Mouse (Mus musculus) forebrain, embryonic 16.5 days (tissue): ENCODE results near the gene Smarcad1. TPM values are rescaled to one million over a fixed set of nuclear protein-coding genes. Genes with fewer than 3 reads are reported as not detected.

Experiments used
- ATAC-seq: fragments of 200-750 bp; cut with Nextera tagmentation; 2 replicates; pipeline ENCODE4 v1.8.0; 2017; ENCODE audit warnings: mild to moderate bottlenecking, moderate library complexity
- H3K27ac ChIP-seq: fragments of 300-500 bp; sonication (generic); 2 replicates; pipeline ENCODE4 v1.5.1; 2014; ENCODE audit warnings: low read length, control low read depth
- H3K27me3 ChIP-seq: fragments of 300-500 bp; sonication (generic); replicated peaks from 2 replicates; pipeline ENCODE4 v1.6.1; 2014; ENCODE audit warnings: low read length; ENCODE audit not compliant: control insufficient read depth, insufficient read depth
- H3K36me3 ChIP-seq: fragments of 300-500 bp; sonication (generic); 2 replicates; pipeline ENCODE4 v1.6.1; 2014; ENCODE audit not compliant: control insufficient read depth, insufficient read depth
- H3K4me1 ChIP-seq: fragments of 300-500 bp; sonication (generic); replicated peaks from 2 replicates; pipeline ENCODE4 v1.6.1; 2014; ENCODE audit warnings: low read length; ENCODE audit not compliant: control insufficient read depth, insufficient read depth
- H3K4me2 ChIP-seq: fragments of 300-500 bp; sonication (generic); 2 replicates; pipeline ENCODE4 v1.6.1; 2014; ENCODE audit warnings: mild to moderate bottlenecking, low read length, control low read depth
- H3K4me3 ChIP-seq: fragments of 300-500 bp; sonication (generic); replicated peaks from 2 replicates; pipeline ENCODE4 v1.5.1; 2014; ENCODE audit warnings: mild to moderate bottlenecking, low read length, control low read depth
- H3K9ac ChIP-seq: fragments of 300-500 bp; sonication (generic); replicated peaks from 2 replicates; pipeline ENCODE4 v1.6.1; 2014; ENCODE audit warnings: low read depth, low read length, control low read depth
- H3K9me3 ChIP-seq: fragments of 300-500 bp; sonication (generic); 2 replicates; pipeline ENCODE4 v1.6.1; 2016; ENCODE audit warnings: low read length; ENCODE audit not compliant: control insufficient read depth
- WGBS: fragments of 180-500 bp; shearing (Covaris S2); extraction: QIAGEN DNeasy Blood & Tissue Kit; methylation state at CpG from one replicate; pipeline ENCODE4 v1.1.7; 2014; 5-methylcytosine and 5-hydroxymethylcytosine counted together
- polyA plus RNA-seq: library from polyadenylated mRNA; unstranded; fragments of >200 nt; fragmentation: Nextera tagmentation; extraction: Ambion mirVana; gene quantifications from 2 replicates; pipeline ENCODE4 v1.2.1, GENCODE M21; 2015

Smarcad1 gene
- polyA plus RNA-seq, 1 experiment from 2014 or later = 92.0 TPM

GRCm38 (mm10) chr6:65138243-65138642 lies 95.9 kb downstream of the Smarcad1 start:
- 24% methylated on average over 1 of the region's 1 CpGs for WGBS
- no peaks in the 10 kb centered on the region for H3K27me3 ChIP-seq
- peak; percentile 58; the same call in 1 of the 2 replicates for ATAC-seq
- no peaks in the 10 kb centered on the region for H3K9me3 ChIP-seq
- no peak overlapping the region for H3K4me2 ChIP-seq
- no peaks in the 10 kb centered on the region for H3K36me3 ChIP-seq
- no peak overlapping the region for H3K4me3 ChIP-seq
- H3K27ac ChIP-seq = no peak overlapping the region
- peaks cover 11% of the 10 kb centered on the region for H3K4me1 ChIP-seq
- H3K9ac ChIP-seq = no peak overlapping the region

- Histone ChIP-seq H3K27ac (no peak overlapping the region), H3K4me1 (peaks cover 16% of the 10 kb centered on the region), H3K4me2 (no peak overlapping the region), H3K36me3 (no peaks in the 10 kb centered on the region), H3K9ac (no peak overlapping the region), H3K4me3 (no peak overlapping the region), H3K9me3 (no peaks in the 10 kb centered on the region), H3K27me3 (no peaks in the 10 kb centered on the region)
- 22% methylated on average over 5 of the region's 5 CpGs for WGBS
- ATAC-seq = 0 out of 2 replicates have a peak, but pooled peaks have one; percentile 23
Measured at GRCm38 (mm10) chr6:65140082-65140749, 97.8 kb downstream of the Smarcad1 start.

GRCm38 (mm10) chr6:65140750-65141243 lies 98.4 kb downstream of the Smarcad1 start:
- H3K4me3 ChIP-seq = no peak overlapping the region
- no peaks in the 10 kb centered on the region for H3K27me3 ChIP-seq
- H3K36me3 ChIP-seq = no peaks in the 10 kb centered on the region
- H3K9ac ChIP-seq = no peak overlapping the region
- no peak overlapping the region for H3K4me2 ChIP-seq
- 0 out of 2 replicates have a peak, but pooled peaks have one; percentile 13 for ATAC-seq
- 52% methylated on average over 6 of the region's 6 CpGs for WGBS
- H3K4me1 ChIP-seq = peaks cover 16% of the 10 kb centered on the region
- no peaks in the 10 kb centered on the region for H3K9me3 ChIP-seq
- no peak overlapping the region for H3K27ac ChIP-seq

GRCm38 (mm10) chr6:65142316-65142715 lies 99.9 kb downstream of the Smarcad1 start:
- no peak overlapping the region for H3K27ac ChIP-seq
- H3K4me1 ChIP-seq = peaks cover 14% of the 10 kb centered on the region
- H3K9me3 ChIP-seq = no peaks in the 10 kb centered on the region
- no peak for ATAC-seq
- H3K9ac ChIP-seq = no peak overlapping the region
- no peaks in the 10 kb centered on the region for H3K36me3 ChIP-seq
- H3K4me2 ChIP-seq = no peak overlapping the region
- 88% methylated on average over 1 of the region's 1 CpGs for WGBS
- no peaks in the 10 kb centered on the region for H3K27me3 ChIP-seq
- H3K4me3 ChIP-seq = no peak overlapping the region

- Histone ChIP-seq H3K27ac (no peak within 1 kb of the TSS), H3K4me3 (no peak within 1 kb of the TSS), H3K9ac (no peak within 1 kb of the TSS), H3K9me3 (no peaks in the 10 kb centered on the region), H3K27me3 (no peaks in the 10 kb centered on the region), H3K36me3 (no peaks in the 10 kb centered on the region), H3K4me2 (peak within 1 kb of the TSS; percentile 7; the same call in 1 of the 2 replicates), H3K4me1 (peaks cover 7% of the 10 kb centered on the region; the same call in 1 of the 2 replicates)
- 32% methylated on average over 16 of the region's 16 CpGs for WGBS
- 0 out of 2 replicates have a peak, but pooled peaks have one; percentile 15 for ATAC-seq
Measured at GRCm38 (mm10) chr6:65144621-65145205, 102.3 kb downstream of the Smarcad1 start, which contains the start of gene Hpgds. Gene Hpgds (minus strand): TSS chr6:65144908.

- H3K4me2 ChIP-seq = no peak overlapping the region
- no peak for ATAC-seq
- H3K27me3 ChIP-seq = no peaks in the 10 kb centered on the region
- H3K27ac ChIP-seq = no peak overlapping the region
- 95% methylated on average over 4 of the region's 4 CpGs for WGBS
- H3K36me3 ChIP-seq = no peaks in the 10 kb centered on the region
- peaks cover 5% of the 10 kb centered on the region; the same call in 1 of the 2 replicates for H3K4me1 ChIP-seq
- H3K9me3 ChIP-seq = no peaks in the 10 kb centered on the region
- no peak overlapping the region for H3K9ac ChIP-seq
- no peak overlapping the region for H3K4me3 ChIP-seq
Measured at GRCm38 (mm10) chr6:65146363-65146762, 104.0 kb downstream of the Smarcad1 start.

GRCm38 (mm10) chr6:65150703-65151102 lies 108.3 kb downstream of the Smarcad1 start:
- Histone ChIP-seq H3K9ac (no peak overlapping the region), H3K27ac (no peak overlapping the region), H3K4me1 (no peaks in the 10 kb centered on the region), H3K4me3 (no peak overlapping the region), H3K27me3 (no peaks in the 10 kb centered on the region), H3K4me2 (no peak overlapping the region), H3K9me3 (no peaks in the 10 kb centered on the region), H3K36me3 (no peaks in the 10 kb centered on the region)
- WGBS = 14% methylated on average over 22 of the region's 22 CpGs
- no peak for ATAC-seq

GRCm38 (mm10) chr6:65153570-65153969 lies 111.2 kb downstream of the Smarcad1 start:
- Histone ChIP-seq H3K36me3 (no peaks in the 10 kb centered on the region), H3K9ac (no peak overlapping the region), H3K4me1 (no peaks in the 10 kb centered on the region), H3K4me3 (no peak overlapping the region), H3K9me3 (no peaks in the 10 kb centered on the region), H3K27ac (no peak overlapping the region), H3K27me3 (no peaks in the 10 kb centered on the region), H3K4me2 (no peak overlapping the region)
- 78% methylated on average over 3 of the region's 3 CpGs for WGBS
- no peak for ATAC-seq

- no peaks in the 10 kb centered on the region for H3K4me1 ChIP-seq
- H3K9me3 ChIP-seq = no peaks in the 10 kb centered on the region
- no peak overlapping the region for H3K4me2 ChIP-seq
- H3K27ac ChIP-seq = no peak overlapping the region
- no peak overlapping the region for H3K9ac ChIP-seq
- 95% methylated on average over 4 of the region's 4 CpGs for WGBS
- no peak for ATAC-seq
- H3K27me3 ChIP-seq = no peaks in the 10 kb centered on the region
- H3K36me3 ChIP-seq = no peaks in the 10 kb centered on the region
- no peak overlapping the region for H3K4me3 ChIP-seq
Measured at GRCm38 (mm10) chr6:65157042-65157441, 114.7 kb downstream of the Smarcad1 start.
